Mouse (Mus musculus) limb, embryonic 13.5 days (tissue): ENCODE measurements around the gene Arl15. TPM values are rescaled to one million over a fixed set of nuclear protein-coding genes. Genes with fewer than 3 reads are reported as not detected.
A peak's percentile ranks its signal among the peaks of the same experiment; 100 is the strongest.

Experiments
- ATAC-seq: fragments of 200-750 bp; cut with Nextera tagmentation; 2 replicates; pipeline ENCODE4 v1.8.0; 2017; ENCODE audit warnings: low read depth, moderate number of reproducible peaks, moderate TSS enrichment; ENCODE audit not compliant: low FRiP score
- H3K27ac ChIP-seq: fragments of 300-500 bp; sonication (generic); 2 replicates; pipeline ENCODE4 v1.5.1; 2015; ENCODE audit warnings: inconsistent platforms, mild to moderate bottlenecking, moderate library complexity
- H3K27me3 ChIP-seq: fragments of 300-500 bp; sonication (generic); 2 replicates; pipeline ENCODE4 v1.6.1; 2015; ENCODE audit warnings: mild to moderate bottlenecking, inconsistent platforms
- H3K36me3 ChIP-seq: fragments of 300-500 bp; sonication (generic); 2 replicates; pipeline ENCODE4 v1.6.1; 2015; ENCODE audit warnings: inconsistent platforms, mild to moderate bottlenecking, moderate library complexity
- H3K4me1 ChIP-seq: fragments of 300-500 bp; sonication (generic); 2 replicates; pipeline ENCODE4 v1.6.1; 2015; ENCODE audit warnings: inconsistent platforms
- H3K4me2 ChIP-seq: fragments of 300-500 bp; sonication (generic); replicated peaks from 2 replicates; pipeline ENCODE4 v1.6.1; 2015; ENCODE audit warnings: inconsistent platforms, mild to moderate bottlenecking, moderate library complexity
- H3K4me3 ChIP-seq: fragments of 300-500 bp; sonication (generic); 2 replicates; pipeline ENCODE4 v1.5.1; 2015; ENCODE audit warnings: moderate library complexity, mild to moderate bottlenecking, inconsistent platforms
- H3K9ac ChIP-seq: fragments of 300-500 bp; sonication (generic); 2 replicates; pipeline ENCODE4 v1.6.1; 2015; ENCODE audit warnings: mild to moderate bottlenecking, inconsistent platforms
- H3K9me3 ChIP-seq: fragments of 300-500 bp; sonication (generic); 2 replicates; pipeline ENCODE4 v1.6.1; 2016; ENCODE audit warnings: inconsistent platforms
- WGBS: fragments of 180-500 bp; shearing (Covaris S2); methylation state at CpG from one replicate; pipeline ENCODE4 v1.1.7; 2015; 5-methylcytosine and 5-hydroxymethylcytosine counted together
- polyA plus RNA-seq: library from polyadenylated mRNA; unstranded; fragments of >200 nt; fragmentation: Nextera tagmentation; extraction: Ambion mirVana; gene quantifications from 2 replicates; pipeline ENCODE4 v1.2.1, GENCODE M21; 2015

Gene Arl15
- polyA plus RNA-seq, 1 experiment from 2014 or later = 14.2 TPM

DNA sequence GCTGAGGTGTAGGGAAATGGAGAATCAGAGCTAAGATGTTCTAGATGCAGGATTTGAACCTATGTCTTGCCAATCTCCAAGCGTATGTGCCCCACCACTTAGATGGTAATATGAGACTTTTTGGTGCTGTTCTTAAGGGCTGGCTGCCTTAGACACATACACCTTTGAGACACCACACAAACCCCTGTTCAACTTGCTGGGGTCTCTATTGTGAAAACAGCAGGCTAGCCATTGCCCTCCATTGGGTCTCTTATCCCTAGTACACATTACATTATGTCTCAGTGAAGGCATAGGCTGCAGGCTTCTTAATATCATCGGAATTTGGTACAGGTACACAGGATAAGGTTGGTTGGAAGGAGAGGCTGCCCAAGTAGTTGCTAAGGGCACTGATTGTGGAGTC lies 16.8 kb downstream of the Arl15 start:
- Histone ChIP-seq H3K27me3 (no peaks in the 10 kb centered on the region), H3K4me2 (no peak overlapping the region), H3K9me3 (no peaks in the 10 kb centered on the region), H3K9ac (no peak overlapping the region), H3K36me3 (peaks cover 4% of the 10 kb centered on the region; the same call in 1 of the 2 replicates), H3K4me3 (no peak overlapping the region), H3K27ac (no peak overlapping the region), H3K4me1 (peaks cover 27% of the 10 kb centered on the region)
- WGBS = 87% methylated on average over 2 of the region's 2 CpGs
- ATAC-seq = no peak

DNA sequence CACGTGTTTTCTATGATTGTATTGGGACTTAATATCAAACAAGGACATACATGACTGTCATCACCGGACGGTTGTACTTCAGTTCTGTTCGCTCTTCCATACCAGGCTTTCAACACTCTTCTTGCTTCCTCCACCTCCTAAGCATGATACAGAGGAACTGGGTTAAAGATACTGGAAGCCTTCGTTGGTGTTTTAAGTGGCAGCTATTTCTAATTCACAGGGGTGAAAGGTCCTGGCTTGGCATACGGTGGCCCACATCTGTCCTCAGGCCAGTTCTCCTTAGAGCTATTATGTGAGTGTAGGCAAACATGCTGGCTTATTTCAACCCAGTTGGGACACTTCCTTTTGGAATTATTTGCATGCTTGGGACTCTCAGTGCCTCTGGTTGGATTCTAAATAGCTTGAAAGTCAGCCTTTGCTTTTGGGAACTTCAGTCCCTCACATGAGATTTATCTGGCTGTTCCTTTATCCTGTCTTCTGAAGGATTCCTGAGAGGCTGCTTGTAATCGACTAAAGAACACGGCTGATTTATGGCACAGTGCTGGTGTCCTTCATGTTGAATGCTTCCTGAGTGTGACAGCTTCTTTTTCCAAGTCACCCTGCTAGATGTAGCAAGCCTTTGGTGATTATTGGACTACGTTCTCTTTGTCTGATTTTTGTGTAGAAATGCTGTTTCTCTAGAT lies 17.7 kb downstream of the Arl15 start:
- ATAC-seq = no peak
- Histone ChIP-seq H3K27me3 (no peaks in the 10 kb centered on the region), H3K36me3 (peaks cover 4% of the 10 kb centered on the region; the same call in 1 of the 2 replicates), H3K4me2 (no peak overlapping the region), H3K9me3 (no peaks in the 10 kb centered on the region), H3K4me1 (peaks cover 36% of the 10 kb centered on the region), H3K27ac (no peak overlapping the region), H3K9ac (no peak overlapping the region), H3K4me3 (no peak overlapping the region)
- WGBS = 38% methylated on average over 9 of the region's 9 CpGs

DNA sequence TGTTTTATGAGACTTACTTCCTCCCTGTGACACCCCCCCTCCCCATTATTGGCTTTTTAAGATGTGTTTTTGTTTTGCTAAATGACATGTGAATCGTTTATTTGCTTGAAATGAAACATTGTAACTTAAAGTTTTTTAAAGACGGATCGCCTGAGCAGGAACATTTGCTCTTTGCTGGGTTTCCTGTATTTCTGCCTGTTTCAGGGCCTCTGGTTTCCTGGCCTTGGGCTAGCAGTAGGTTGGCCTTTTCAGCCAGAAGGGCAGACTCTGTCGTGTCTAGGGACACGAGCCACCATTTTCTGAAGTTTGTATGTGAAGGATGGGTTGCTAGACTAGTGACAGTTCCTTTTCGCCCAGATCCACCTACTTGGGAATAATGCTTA lies 18.3 kb downstream of the Arl15 start:
- peaks cover under 1% of the 10 kb centered on the region; the same call in 1 of the 2 replicates for H3K36me3 ChIP-seq
- H3K4me1 ChIP-seq = peaks cover 36% of the 10 kb centered on the region
- no peak for ATAC-seq
- H3K4me2 ChIP-seq = no peak overlapping the region
- H3K4me3 ChIP-seq = no peak overlapping the region
- H3K27me3 ChIP-seq = no peaks in the 10 kb centered on the region
- 33% methylated on average over 6 of the region's 6 CpGs for WGBS
- no peaks in the 10 kb centered on the region for H3K9me3 ChIP-seq
- no peak overlapping the region for H3K9ac ChIP-seq
- H3K27ac ChIP-seq = no peak overlapping the region

DNA sequence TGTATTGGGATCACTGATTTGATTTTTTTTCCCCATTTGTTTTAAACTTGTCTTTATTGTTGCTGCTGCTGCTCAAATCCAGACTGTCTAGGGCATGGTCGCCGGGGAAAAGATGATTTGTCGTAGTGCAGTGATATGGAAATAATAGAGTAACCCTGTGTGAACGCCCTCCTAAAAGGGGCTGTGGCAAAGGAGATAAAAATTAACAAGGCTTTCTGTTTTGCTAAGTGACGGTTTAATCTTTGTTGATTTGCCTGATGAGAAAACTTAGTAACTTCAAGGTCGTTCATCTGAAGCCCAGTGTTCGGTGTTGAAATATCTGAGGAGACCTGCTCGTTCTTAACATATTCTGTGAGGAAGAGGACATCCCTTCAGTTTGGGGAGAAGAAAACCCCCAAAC lies 19.8 kb downstream of the Arl15 start:
- no peaks in the 10 kb centered on the region for H3K27me3 ChIP-seq
- WGBS = 82% methylated on average over 8 of the region's 8 CpGs
- no peak overlapping the region for H3K4me2 ChIP-seq
- ATAC-seq = no peak
- no peaks in the 10 kb centered on the region for H3K9me3 ChIP-seq
- H3K27ac ChIP-seq = no peak overlapping the region
- no peak overlapping the region for H3K9ac ChIP-seq
- H3K4me3 ChIP-seq = no peak overlapping the region
- H3K4me1 ChIP-seq = peaks cover 36% of the 10 kb centered on the region
- no peaks in the 10 kb centered on the region; the same call in 1 of the 2 replicates for H3K36me3 ChIP-seq

DNA sequence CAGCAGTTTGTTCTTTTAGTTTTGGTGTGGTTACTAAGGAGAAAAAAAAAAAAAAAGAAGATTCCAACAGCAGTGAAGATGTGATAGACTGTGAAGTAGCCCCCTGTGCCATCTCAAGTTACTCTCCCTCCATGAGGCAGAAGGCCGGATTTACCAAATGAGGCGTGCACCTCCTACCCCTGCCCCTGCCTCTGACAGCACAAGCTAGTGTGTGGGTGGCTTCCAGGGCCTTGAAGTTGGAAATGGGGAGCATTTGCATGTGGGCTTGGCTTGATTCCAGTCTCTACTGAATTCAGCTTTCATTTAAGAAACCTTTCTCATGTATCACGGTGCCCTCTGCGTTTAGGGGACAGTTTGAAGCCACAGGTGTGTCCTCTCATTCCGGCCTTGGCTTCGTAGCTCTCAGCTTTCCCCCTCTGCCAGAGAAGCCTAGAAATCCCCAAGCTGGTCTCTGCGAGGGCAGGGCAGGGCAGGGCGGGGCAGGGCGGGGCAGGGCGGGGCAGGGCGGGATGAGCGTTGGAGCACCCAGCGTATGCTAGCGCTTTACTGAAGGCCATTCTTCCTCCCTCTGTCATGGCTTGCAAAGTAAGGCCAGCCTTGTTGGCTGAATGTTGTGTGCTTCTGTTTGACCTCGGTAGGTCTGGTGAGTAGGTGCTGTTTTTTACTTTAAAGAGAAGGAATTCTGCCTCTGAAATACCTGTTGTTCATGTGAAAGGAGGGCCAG lies 21.6 kb downstream of the Arl15 start:
- ATAC-seq = 0 out of 2 replicates have a peak, but pooled peaks have one; percentile 40
- 37% methylated on average over 15 of the region's 15 CpGs for WGBS

DNA sequence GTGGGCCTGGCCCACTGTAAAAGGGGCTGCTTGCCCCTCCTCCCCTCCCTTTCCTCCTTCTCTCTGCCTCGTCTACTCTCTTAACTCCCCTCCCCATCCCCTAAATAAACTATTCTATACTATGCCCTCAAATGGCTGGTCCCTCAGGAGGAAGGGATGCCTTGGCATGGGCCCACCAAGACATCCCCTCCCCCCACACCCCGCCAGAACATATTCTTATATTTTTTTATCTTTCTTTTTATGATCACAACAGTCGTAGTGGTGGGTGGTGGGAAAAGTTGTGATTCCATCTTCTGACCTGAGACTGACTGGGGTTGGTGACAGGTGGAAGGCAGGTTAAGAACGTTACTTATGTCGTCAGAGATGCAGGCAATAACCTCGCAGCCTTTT lies 22.1 kb downstream of the Arl15 start:
- Histone ChIP-seq H3K36me3 (no peaks in the 10 kb centered on the region; the same call in 1 of the 2 replicates), H3K9me3 (no peaks in the 10 kb centered on the region), H3K27ac (no peak overlapping the region), H3K4me1 (peaks cover 36% of the 10 kb centered on the region), H3K9ac (no peak overlapping the region), H3K27me3 (no peaks in the 10 kb centered on the region), H3K4me2 (no peak overlapping the region), H3K4me3 (no peak overlapping the region)
- WGBS = 66% methylated on average over 6 of the region's 6 CpGs
- ATAC-seq = no peak

More for the DNA sequence above, 21.6 kb downstream of the Arl15 start:
- Histone ChIP-seq H3K4me1 (peaks cover 36% of the 10 kb centered on the region), H3K9ac (no peak overlapping the region), H3K36me3 (no peaks in the 10 kb centered on the region; the same call in 1 of the 2 replicates), H3K9me3 (no peaks in the 10 kb centered on the region), H3K4me3 (no peak overlapping the region), H3K27me3 (no peaks in the 10 kb centered on the region), H3K4me2 (peak overlapping the region; percentile 23; the same call in 1 of the 2 replicates), H3K27ac (no peak overlapping the region)

DNA sequence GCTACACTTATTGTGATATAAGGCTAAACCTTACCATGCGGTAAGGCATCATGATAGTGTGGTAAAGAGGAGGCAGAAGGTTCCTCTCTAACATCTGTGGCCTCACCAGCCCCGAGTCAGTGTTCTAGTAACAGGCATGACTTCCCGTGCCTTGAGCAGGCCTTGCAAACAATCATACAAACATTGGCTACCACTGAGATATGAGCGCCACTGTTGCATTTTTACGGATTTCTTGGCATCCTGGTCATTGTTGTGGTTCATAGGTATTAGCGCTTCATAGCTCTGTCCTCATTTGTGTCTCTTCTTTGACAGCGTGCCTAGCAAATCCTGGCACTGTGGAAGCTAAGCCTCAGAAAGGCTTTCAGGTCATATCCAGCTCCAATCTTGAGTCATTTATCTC lies 24.7 kb downstream of the Arl15 start:
- peaks cover 36% of the 10 kb centered on the region for H3K4me1 ChIP-seq
- no peak overlapping the region for H3K27ac ChIP-seq
- no peaks in the 10 kb centered on the region for H3K9me3 ChIP-seq
- H3K9ac ChIP-seq = no peak overlapping the region
- H3K36me3 ChIP-seq = no peaks in the 10 kb centered on the region; the same call in 1 of the 2 replicates
- H3K27me3 ChIP-seq = no peaks in the 10 kb centered on the region
- no peak for ATAC-seq
- no peak overlapping the region for H3K4me2 ChIP-seq
- H3K4me3 ChIP-seq = no peak overlapping the region
- WGBS = 97% methylated on average over 7 of the region's 7 CpGs

DNA sequence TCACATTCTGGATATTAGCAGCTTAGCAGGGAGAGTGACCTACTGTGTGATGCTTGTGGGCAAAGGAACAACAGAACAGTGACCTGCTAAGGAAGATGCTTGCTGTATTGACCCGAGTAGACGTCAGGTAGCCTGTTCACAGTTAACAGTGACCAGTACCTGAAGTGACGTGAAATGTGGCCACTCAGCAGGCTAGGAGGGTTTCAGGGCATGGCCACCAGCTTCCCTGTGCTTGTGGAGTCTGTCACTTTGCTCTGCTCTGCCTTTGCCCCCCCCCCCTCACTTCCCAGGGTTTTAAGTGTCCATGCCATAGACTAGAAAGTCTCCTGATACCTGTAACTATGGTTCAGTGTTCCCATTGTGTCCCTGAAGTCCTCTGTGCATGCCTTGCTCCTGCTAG lies 25.9 kb downstream of the Arl15 start:
- no peak for ATAC-seq
- Histone ChIP-seq H3K4me2 (no peak overlapping the region), H3K27ac (no peak overlapping the region), H3K36me3 (no peaks in the 10 kb centered on the region; the same call in 1 of the 2 replicates), H3K4me1 (peaks cover 32% of the 10 kb centered on the region), H3K4me3 (no peak overlapping the region), H3K27me3 (no peaks in the 10 kb centered on the region), H3K9ac (no peak overlapping the region), H3K9me3 (no peaks in the 10 kb centered on the region)
- 87% methylated on average over 3 of the region's 3 CpGs for whole genome bisulfite sequencing

DNA sequence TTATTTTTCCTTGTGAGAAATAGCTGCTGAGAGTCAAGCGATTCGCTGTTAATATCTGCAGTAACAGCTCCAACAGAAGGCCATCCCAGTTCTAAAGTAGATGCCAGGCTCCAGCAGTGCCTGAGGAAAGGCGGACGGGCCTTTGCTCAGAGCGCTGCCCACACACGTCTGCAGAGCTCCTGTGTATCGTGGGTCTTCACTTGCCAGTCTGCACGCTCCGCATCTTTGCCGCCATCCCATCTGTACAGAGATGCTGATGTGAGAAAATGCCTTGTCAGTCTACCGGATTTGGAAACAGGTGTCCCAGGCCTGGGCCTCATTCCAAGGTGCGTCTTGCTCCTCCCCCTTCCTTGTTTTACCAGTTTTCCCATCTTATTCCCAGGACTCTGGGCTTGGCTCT lies 27.6 kb downstream of the Arl15 start:
- Histone ChIP-seq H3K4me1 (peaks cover 15% of the 10 kb centered on the region), H3K9me3 (no peaks in the 10 kb centered on the region), H3K36me3 (no peaks in the 10 kb centered on the region; the same call in 1 of the 2 replicates), H3K4me2 (no peak overlapping the region), H3K27ac (no peak overlapping the region), H3K9ac (no peak overlapping the region), H3K4me3 (no peak overlapping the region), H3K27me3 (no peaks in the 10 kb centered on the region)
- 87% methylated on average over 12 of the region's 12 CpGs for WGBS
- ATAC-seq = no peak

DNA sequence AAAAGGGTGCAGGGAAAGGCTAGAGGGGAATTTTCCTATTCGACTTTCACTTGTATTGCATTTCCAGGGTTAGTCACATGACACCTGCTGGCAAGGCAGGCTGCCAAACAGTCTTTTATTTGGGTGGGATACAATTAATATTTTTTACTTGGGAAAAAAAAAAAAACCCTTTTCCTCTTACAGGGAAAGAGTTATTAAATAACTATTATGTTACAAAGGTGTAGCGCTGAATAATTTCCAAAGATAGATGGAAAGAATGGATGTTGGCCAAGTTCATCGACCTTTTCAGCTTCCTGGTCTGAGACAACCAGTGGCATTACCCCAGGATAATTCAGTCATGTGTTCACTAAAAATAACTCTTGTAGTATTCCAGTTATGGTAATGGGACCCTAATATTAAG lies 29.7 kb downstream of the Arl15 start:
- no peak for ATAC-seq
- Histone ChIP-seq H3K4me3 (no peak overlapping the region), H3K27me3 (no peaks in the 10 kb centered on the region), H3K4me2 (no peak overlapping the region), H3K36me3 (no peaks in the 10 kb centered on the region), H3K9ac (no peak overlapping the region), H3K4me1 (peaks cover 13% of the 10 kb centered on the region), H3K27ac (no peak overlapping the region), H3K9me3 (no peaks in the 10 kb centered on the region)
- WGBS = 76% methylated on average over 3 of the region's 3 CpGs

DNA sequence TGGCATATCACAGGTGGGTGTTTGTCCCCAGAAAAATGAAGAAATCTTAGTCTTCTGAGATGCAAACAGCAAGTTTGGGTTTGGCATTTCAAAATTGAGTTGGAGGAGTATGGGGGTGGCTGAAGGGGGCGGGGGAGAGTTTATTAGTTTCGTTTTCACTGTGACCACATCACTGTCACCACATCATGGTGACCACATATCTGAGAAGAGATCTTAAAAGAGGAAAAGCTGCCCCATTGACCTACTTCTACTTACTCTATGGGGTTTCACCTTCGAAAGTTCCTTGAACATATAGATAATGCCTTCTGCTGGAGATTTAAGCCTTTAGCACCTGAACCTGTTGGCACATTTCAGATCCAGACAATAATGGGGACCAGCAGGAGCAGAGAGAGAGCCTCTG lies 34.3 kb downstream of the Arl15 start:
- Histone ChIP-seq H3K4me3 (no peak overlapping the region), H3K4me1 (peaks cover 5% of the 10 kb centered on the region), H3K9me3 (no peaks in the 10 kb centered on the region), H3K27ac (no peak overlapping the region), H3K9ac (no peak overlapping the region), H3K4me2 (no peak overlapping the region), H3K27me3 (no peaks in the 10 kb centered on the region), H3K36me3 (peaks cover 9% of the 10 kb centered on the region; the same call in 1 of the 2 replicates)
- 86% methylated on average over 3 of the region's 3 CpGs for WGBS
- ATAC-seq = no peak

DNA sequence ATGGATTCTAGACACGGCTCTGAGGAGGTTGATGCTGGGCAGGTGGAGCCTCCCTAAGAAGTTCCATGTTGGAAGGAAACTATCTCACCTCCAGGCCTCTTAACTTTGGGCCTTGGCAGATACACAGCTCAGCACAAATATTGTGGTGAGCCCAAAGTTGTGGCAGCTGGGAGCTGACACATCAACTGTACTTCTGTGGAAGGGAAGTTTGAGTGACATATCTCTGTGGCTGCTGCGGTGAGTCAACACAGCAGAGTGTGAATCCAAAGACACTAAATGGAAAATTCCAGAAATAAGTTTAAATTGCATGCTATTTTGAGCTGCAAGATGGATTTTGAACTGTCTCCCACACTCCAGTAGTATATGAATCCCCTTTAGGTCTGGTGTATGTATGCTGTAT lies 34.8 kb downstream of the Arl15 start:
- WGBS = 91% methylated on average over 2 of the region's 2 CpGs
- H3K27ac ChIP-seq = no peak overlapping the region
- no peak overlapping the region for H3K4me2 ChIP-seq
- no peaks in the 10 kb centered on the region for H3K9me3 ChIP-seq
- H3K36me3 ChIP-seq = peaks cover 9% of the 10 kb centered on the region; the same call in 1 of the 2 replicates
- H3K9ac ChIP-seq = no peak overlapping the region
- ATAC-seq = no peak
- no peak overlapping the region for H3K4me3 ChIP-seq
- H3K27me3 ChIP-seq = no peaks in the 10 kb centered on the region
- peaks cover 6% of the 10 kb centered on the region for H3K4me1 ChIP-seq
